Mouse (Mus musculus) spleen, embryonic (tissue): Measurements from ENCODE around the gene Lrrk1.

Source experiments
- CTCF ChIA-PET: fragments of 350-600 bp; sonication (Branson Sonifier 250); formaldehyde crosslinking; loops from one replicate; lab custom pipeline; 2022; lab: Charles Lee

Gene Lrrk1

DNA sequence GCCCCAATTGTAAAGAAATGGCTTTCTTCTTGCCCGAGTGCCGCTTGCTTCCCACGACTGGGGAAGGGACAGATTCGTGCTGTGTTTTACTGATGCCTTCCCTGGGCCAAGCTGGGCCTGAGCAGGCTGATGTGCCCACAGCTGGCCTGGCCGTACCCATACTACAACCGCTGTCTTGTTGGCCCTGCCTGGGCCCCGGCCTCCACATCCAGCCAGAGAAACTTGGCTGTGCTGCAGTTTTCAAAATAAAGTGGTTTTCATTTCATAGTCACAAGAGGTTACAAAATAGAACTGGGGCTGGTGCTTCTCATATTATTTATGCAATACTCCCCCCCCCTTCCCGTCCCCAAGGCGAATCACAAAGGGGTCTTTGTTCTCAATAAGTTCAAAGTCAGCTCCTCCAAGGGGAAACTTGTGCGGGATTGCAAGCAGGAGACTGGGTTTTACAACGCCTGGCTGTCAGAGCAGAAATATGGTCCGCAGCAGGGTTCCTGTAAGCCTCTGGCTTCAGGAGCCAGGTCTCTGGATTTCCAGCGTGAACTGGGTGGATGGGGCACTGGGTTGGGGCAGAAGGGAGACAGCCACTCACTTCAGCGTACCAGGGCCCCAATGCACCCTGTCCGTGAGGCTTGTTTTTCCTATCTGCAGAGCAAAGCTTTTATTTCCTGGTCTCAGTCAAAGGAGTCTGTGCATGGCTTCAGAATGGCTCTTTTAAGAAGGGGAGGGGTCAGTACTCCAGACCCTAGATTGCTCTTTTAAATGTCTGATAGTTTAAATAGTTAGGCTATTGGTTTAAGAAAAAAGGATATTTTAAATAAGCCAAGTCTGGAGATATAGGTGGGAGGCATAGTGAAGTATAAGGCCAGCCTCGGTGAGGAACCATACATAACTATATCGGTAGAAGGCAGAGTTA is 157.3 kb downstream of the Lrrk1 start:
- CTCF ChIA-PET = no interaction called here

DNA sequence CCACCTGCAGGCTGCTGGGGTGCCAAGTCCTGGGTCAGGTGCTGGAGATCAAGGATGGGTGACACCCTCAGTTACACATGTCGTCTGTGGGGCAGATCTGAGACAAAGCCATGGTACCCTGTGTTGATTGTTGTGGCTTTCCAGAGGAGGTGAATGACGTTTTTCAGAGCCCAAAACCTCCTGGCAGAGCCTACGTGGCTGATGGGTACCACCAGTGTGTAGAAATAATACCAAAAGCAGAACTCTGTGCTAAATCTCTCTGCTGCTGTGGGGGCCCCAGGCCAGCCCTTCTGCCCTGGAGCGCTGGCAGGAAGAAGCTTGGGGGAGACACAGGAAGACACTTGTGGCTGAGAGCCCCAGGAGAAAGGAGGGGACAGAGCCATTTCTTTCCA is 157.9 kb downstream of the Lrrk1 start:
- CTCF ChIA-PET = no interaction called here

DNA sequence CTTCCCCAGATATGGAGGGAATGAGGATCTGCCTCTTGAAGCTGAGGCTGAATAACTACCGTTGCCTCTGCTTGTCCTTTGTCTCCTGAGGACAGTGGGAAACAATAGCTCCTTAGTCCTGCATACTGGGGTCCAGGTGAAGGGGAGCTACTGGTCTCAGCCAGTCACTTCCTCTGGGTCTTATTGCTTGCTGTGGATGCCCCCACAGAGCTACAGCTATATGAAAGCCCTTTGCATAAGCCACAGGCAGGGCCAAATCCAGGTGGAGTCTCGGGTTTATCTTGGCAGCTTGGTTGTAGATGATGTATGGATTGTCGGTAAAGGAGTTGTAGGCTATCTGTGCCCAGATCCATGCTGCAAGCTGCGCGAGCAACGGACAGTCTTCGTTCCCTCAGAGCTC is 158.7 kb downstream of the Lrrk1 start:
- CTCF ChIA-PET = interaction anchor here (1.0 kb wide), 1 partner anchor 136 kb away, joined by 3 read pairs; no protein-coding TSS in a partner anchor

DNA sequence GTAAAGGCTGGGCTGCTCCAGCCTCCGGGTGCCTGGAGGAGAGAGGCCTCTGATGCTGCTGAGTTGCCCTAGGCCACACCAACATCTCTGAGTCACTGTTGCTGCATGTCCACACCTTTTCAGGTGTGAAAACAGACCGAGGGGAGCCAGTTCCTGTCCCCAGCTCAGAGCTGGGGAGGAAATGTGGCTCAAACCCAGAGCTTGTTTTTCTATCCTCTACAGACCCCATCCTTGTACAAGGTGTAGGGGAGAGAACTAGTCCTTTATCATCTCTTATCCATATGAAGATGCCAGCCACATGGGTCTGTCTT is 159.6 kb downstream of the Lrrk1 start:
- CTCF ChIA-PET = interaction anchor here (1.0 kb wide), 1 partner anchor 136 kb away, joined by 3 read pairs; no protein-coding TSS in a partner anchor

DNA sequence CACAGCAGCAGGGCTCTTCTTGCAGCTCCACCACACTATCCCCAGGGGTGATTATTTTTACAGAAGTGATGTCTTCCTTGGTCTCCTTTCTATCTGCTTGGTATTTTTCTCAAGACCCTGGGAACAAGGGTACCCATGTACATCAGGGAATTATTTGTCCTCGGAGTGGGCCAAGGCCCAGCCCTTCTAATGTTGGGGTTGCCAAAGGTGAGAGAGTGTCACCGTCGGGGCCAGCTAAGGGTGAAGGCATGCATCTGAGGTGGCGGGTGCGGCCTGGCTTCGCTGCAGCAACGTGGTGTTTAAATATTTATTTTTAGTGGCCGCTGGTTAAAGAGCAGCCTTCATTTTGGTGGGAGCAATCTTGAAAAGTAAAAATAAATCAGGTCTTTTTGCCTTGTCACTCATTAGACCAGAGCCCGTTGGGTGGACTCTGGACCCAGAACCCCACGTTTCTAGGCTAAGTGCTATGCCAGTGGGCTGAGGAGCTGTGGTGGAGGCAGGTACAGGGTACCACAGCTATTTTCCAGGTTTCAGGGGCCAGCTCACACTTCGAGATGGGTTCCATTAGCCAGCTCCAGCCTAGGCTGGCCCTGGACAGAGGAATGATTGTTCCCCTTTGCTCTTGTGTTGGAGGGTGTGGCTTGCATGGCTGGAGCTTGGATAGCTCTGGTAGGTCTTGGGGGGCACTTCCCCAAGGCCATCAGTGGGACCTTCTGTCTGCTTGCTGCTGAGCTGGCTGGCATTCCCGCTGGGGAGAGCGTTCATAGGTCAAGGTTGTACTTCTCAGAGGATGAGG is 160.1 kb downstream of the Lrrk1 start:
- CTCF ChIA-PET = interaction anchor here (0.6 to 1.0 kb wide), 3 partner anchors 15 to 122 kb away, joined by 3 to 5 read pairs (median 4); no protein-coding TSS in a partner anchor

DNA sequence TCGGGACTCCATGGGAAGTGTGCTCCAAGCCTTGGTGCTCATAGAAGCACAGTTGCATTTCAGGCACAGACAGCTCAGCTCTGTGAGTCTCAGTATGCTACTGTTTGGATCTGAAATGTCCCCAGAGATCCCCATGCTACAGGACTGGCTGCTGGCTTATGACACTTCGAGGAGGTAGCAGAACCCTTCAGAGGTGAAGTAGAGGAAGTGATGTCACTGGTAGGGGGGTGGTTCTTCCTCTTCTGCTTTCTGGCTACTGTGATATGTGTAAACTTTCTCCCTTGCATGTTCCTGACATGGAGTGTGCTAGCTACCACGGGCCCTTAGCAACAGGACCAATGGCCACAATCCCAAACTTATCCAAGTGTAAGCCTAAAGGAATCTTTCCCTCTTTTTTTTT is 162.3 kb downstream of the Lrrk1 start:
- CTCF ChIA-PET = interaction anchor here (0.7 kb wide), 2 partner anchors 37 to 100 kb away, joined by 3 to 4 read pairs; no protein-coding TSS in a partner anchor

DNA sequence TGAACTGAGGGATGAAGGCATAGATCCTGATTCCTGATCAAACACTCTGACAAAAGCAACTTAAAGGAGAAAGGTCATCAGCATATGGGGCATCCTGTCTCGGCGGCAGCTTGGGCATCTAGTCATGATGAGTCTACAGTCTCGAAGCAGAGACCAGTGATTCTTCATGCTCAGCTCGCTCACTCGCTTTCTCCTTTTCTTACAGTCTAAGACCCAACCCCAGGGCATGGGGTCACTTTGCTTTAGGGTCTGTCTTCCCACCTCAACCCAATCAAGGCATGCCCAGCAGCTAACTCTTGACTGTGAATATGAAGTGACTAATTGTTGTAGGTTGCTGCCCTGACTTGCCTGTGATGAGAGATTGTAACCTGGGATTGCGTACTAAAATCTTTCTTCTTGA is 163.6 kb downstream of the Lrrk1 start:
- CTCF ChIA-PET = interaction anchor here (0.6 to 0.7 kb wide), 2 partner anchors 11 to 47 kb away, joined by 4 read pairs; no protein-coding TSS in a partner anchor

DNA sequence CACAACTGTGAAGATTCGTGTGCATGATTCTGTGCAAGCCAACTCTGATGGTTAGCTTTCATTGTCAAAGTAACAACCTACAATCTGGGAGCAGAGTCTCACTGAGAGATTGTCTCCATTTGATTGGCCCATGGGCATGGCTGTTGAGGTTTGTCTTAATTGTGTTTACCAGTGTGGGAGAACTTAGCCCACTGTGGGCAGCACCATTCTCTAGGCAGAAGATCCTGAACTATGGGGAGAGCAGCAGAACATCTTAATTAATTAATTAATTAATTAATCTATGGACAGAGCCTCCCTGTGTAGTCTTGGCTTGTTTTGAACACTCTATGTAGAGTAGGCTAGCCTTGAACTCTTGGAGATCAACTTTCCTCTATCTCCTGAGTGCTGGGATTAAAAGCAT is 164.4 kb downstream of the Lrrk1 start:
- CTCF ChIA-PET = no interaction called here

DNA sequence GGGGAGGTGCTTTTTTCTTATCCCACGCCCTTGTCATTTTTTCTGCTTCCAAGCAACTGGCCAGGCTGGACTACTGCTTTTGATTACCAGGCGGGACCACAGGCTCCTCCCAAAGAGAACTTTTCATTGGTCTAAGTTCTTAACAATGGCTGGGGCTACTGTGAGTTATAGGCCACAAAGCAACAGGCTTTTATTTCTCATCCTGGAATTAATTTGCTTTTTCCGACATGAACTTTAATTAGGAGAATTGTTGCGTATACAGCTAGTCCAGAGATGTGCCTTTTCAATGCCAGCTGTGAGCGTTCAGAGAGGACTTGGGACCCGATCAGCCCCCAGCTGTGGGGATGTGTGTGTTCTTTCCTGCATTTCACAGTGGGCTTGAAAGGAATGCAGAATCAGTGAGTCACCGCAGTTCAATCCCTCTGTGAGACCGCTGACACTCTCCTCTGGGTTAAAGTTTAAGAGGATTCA is 165.5 kb downstream of the Lrrk1 start:
- CTCF ChIA-PET = no interaction called here

DNA sequence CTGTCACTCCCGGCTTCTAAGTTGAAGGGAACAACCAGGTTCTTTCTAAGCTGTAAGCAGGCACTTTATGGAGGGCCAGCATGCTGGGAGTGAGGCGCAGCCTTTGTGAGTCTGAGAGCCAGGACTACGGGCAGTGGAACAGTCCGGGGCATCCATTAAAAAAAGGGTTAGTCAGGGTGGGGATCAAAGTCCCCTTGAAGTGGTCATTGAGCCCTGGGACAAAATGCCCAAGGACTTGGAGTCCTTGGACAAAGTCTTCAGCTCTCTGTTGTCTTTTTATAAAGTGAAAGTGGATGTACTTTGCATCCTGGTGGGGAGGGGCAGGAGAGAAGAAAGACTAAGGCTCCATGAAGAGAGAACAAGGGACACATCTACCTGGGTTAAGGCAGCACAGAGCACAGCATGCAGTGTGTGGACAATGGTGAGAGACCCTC is 168.3 kb downstream of the Lrrk1 start:
- CTCF ChIA-PET = no interaction called here

DNA sequence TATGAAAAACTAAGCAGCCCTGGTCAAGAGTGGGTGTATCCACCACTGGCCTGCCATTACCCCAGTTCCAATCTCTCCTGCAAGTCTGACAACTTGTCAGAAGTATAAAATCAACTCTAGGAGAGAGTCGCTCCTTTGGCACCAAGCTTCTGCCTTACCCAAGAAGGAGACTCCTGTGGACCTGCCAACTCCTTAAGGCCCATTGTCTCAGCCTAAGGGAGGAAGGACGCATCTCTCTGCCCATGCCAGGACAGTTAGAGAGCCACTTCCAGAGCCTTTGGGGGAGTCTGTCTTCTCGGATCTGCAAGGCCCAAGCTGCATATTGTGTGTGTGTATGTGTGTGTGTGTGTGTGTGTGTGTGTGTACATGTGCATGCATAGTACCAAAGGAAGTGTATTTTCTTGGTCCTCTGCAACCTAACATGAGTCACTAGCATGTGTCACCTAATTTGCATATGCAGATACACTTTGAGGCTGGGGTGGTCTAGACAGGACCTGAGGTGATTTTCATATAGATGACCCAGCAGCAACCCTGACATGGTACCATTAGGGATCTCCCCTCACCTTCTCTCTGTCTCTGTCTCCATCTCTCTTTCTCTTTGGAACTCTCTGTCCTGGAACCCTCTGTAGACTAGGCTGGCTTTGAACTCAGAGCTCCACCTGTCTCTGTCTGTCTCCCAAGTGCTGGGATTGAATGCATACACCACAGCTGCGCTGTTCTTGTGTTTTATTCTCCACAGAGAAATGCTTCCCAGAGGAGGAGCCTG is 168.9 kb downstream of the Lrrk1 start:
- CTCF ChIA-PET = no interaction called here

DNA sequence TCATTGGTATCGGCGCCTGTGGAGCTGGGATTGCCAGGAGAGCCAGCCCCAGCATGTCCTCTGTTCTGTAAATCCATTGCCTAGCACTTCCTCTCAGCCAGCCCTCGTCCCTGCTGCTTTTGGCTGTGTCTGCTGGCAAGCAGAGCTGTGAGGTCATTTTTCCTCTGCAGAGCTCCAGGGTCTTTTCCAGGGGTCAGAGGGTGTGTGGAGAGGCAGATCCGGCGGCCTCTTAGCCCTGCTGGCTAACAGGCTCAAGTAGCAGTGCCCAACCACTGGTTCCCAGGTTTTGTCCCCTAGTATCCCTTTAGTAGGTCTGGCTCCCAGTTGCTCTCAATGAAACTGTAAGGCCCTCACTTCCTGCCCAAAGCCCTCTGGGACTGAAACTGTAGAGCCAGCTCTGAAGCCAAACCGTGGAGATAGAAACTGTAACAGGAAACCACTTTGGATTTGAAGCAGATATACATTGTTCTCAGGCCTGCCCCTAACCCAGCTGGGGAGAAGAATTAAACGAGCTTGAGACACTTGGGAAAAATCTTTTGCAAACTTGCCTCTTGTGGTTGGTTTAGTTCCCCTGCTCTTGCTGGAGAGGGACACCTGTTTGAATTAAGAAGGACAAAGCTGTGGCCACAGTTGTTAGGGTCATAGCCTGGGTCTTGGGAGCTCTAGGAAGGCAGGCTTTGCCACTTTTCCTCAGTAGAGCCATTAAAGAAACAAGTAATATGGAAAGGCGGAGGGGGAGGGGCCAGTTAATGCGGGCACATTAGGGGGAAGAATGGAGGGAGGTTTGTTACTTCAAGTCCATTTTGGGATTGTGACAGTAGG is 169.7 kb downstream of the Lrrk1 start:
- CTCF ChIA-PET = no interaction called here

DNA sequence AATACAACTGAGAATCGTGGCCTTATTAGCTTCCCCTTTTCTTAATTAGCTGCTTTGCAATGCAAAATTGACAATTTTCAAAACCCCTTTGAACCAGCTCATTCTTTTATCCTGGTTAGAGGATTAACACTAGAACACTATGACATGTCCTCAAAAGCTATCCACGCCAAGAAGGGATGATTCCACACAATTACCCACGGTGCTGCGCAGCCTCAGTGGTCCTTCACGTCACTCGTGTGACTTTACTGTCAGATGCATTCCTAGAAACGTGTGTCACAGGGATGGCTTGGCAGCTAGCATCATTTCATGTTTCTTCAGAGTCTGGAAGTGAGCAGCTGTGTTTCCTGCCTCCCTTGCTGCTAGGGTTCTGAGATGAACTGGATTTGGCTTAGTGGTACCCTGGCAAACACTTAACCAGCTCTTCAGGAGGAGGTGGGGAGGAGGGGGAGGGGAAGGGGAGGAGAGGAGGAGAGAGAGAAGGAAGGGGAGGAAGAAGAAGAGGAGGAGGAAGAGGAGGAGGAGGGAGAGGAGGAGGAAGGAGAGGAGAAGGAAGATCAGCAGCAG is 170.5 kb downstream of the Lrrk1 start:
- CTCF ChIA-PET = interaction anchor here (0.6 kb wide), 1 partner anchor 33 kb away, joined by 3 read pairs; no protein-coding TSS in a partner anchor

DNA sequence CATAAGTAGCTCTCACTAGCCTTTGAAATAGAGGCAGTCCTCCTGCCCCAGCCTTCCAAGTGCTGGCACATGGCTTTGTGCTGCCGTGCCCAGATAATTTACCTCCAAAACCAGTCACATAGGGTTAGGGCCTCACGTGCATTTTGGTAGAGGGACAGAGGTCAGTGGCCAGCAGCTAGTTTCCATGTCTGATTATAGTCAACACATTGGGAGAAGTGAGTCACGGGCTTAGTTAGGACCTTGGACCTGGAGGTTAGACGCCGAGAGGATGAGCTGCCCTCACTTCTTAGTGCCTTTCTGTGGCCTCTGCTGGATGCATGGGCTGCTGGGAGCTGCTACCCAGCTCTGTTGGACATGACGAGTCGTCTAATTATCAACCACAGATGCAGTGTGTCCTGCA is 171.1 kb downstream of the Lrrk1 start:
- CTCF ChIA-PET = interaction anchor here (0.6 kb wide), 1 partner anchor 73 kb away, joined by 3 read pairs; no protein-coding TSS in a partner anchor

DNA sequence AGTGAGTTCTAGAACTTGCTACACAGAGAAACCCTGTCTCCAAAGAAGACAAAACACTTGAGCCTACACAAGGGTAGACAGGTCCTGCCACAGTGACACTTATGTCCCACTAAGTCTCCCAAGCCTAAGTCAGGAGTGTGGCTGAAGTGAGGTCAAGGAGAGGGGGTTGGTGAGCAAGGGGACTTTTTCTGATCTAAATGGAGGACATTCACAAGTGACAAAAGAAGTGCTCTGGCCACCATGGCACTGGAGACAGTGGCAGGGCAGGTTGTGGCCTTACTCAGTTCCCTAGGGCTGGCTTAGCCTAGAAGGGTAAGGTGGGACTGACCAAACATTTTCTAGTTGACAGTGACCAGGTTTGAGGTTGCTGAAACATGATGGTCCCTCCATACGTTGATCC is 172.2 kb downstream of the Lrrk1 start:
- CTCF ChIA-PET = no interaction called here

DNA sequence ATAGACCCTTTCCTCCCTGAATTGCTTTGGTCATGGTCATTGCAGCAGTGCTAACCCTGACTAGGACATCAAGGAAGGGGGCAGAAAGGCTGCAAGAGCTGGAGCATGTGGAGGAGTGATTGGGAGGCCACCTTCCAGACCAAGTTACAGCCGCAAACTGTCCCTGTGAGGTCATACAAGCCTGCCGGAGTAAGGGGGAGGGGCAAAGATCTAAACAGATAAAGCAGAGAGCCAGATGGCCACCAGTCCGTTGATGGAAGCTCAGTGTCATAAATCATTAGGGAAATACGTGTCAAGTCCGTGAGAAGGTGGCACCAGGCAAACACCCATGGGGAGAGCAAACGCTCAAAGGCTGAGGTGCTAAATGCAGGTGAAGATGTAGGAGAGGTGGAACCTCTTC is 173.7 kb downstream of the Lrrk1 start:
- CTCF ChIA-PET = interaction anchor here (0.5 to 0.8 kb wide), 2 partner anchors 20 to 70 kb away, joined by 4 to 7 read pairs; no protein-coding TSS in a partner anchor

DNA sequence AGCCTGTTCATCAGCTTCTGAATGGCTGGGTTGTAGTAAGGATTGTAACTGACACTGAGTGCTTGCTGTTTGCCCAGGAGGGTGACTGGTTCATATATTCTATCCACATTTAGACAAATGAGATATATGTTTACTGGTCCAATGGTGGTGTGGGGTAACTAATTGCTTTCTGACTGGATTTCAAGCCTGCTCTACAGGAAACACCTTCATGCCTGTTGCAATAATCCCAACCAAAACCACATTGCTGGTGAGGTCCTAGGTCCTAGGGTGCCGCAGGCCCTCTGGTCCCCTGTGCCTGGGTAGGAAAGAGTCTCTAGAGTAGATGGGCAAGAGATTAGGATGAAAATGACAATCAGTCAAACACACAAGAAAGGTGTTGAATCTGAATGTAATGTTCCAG is 175.3 kb downstream of the Lrrk1 start:
- CTCF ChIA-PET = interaction anchor here (0.6 kb wide), 1 partner anchor 1796 kb away, joined by 3 read pairs; no protein-coding TSS in a partner anchor

DNA sequence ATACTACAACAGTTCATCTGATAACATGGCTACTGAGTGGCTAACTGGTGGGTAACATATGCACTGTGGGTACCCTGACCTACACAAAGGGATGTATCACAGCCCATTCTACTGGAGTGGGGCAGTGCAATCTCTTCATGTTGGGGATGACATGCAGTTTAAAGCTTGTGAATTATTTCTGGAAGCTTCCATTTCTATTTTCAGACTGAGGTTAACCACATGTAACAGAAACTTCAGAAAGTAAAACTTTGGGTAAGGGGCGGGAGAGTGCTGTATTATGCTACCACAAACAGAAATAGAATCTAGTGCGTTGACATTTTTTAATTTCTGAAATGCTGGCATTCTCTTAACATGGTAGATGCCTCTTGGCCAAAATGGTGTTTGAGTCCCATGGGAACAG is 178.2 kb downstream of the Lrrk1 start:
- CTCF ChIA-PET = no interaction called here

DNA sequence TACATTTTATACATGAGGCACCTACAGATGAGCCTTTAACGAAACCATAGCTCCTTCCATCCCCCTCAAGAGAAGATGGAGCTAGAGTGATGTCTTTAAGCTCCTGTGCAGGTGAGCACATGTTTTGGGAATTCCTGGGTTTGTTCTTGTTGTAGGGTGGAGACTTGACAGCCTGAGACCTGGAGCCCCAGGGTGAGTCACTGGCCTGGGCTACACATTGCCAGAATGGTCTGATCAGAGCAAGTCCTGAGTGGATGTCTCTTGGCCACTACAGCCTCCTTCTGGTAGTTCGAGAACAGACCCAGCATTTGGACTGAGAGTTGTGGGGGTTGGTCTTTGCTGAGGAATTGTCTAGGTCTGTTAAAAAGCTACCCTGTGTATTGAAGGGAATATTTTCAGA is 186.5 kb downstream of the Lrrk1 start:
- CTCF ChIA-PET = no interaction called here
